Mouse (Mus musculus): ENCODE data around the gene Dclre1b. TPM values are rescaled to one million over a fixed set of nuclear protein-coding genes. Genes with fewer than 3 reads are reported as not detected.
"Not testable (repeated sequence)": the region's sequence is repeated elsewhere in the genome, so short reads cannot be mapped to it uniquely, and the experiment has no call there.

Dclre1b gene
- polyA plus RNA-seq, 1 experiment from 2014 or later, result 25.6 TPM

- Histone ChIP-seq H3K9me3 (no peaks in the 10 kb centered on the region), H3K4me3 (no peak overlapping the region), H3K27ac (replicated peaks) (no peak overlapping the region), H3K4me1 (no peaks in the 10 kb centered on the region), H3K9ac (replicated peaks) (no peak overlapping the region), H3K27me3 (no peaks in the 10 kb centered on the region), H3K36me3 (peaks cover 35% of the 10 kb centered on the region), H3K4me2 (replicated peaks) (no peak overlapping the region)
- no peak for ATAC-seq (ENCODE audit: low FRiP score, low read depth)
- WGBS, result 82% methylated on average over 10 of the region's 10 CpGs
Measured at GRCm38 (mm10) chr3:103801631-103802531, 7.4 kb downstream of the Dclre1b start.

GRCm38 (mm10) chr3:103799507-103799906 is 9.7 kb downstream of the Dclre1b start:
- Histone ChIP-seq H3K9ac (replicated peaks) (no peak overlapping the region), H3K9me3 (no peaks in the 10 kb centered on the region), H3K27me3 (no peaks in the 10 kb centered on the region), H3K4me3 (no peak overlapping the region), H3K27ac (replicated peaks) (no peak overlapping the region), H3K4me1 (no peaks in the 10 kb centered on the region), H3K36me3 (peaks cover 22% of the 10 kb centered on the region), H3K4me2 (replicated peaks) (no peak overlapping the region)
- no peak for ATAC-seq (ENCODE audit: low FRiP score, low read depth)
- 87% methylated on average over 2 of the region's 2 CpGs for WGBS

- Histone ChIP-seq H3K27ac (replicated peaks) (no peak overlapping the region), H3K9ac (replicated peaks) (no peak overlapping the region), H3K4me1 (0 out of 2 replicates have a peak, but pooled peaks cover 3% of the 10 kb centered on the region), H3K9me3 (no peaks in the 10 kb centered on the region), H3K4me3 (no peak overlapping the region), H3K4me2 (replicated peaks) (no peak overlapping the region), H3K27me3 (no peaks in the 10 kb centered on the region), H3K36me3 (no peaks in the 10 kb centered on the region)
- 69% methylated on average over 2 of the region's 2 CpGs for WGBS
- ATAC-seq (ENCODE audit: low FRiP score, low read depth), result no peak
Measured at GRCm38 (mm10) chr3:103796389-103796788, 12.9 kb downstream of the Dclre1b start.

GRCm38 (mm10) chr3:103792566-103792965 is 16.7 kb downstream of the Dclre1b start:
- H3K27me3 ChIP-seq, result no peaks in the 10 kb centered on the region
- H3K4me1 ChIP-seq, result peaks cover 19% of the 10 kb centered on the region
- 83% methylated on average over 1 of the region's 1 CpGs for WGBS
- no peak overlapping the region for H3K4me3 ChIP-seq
- no peaks in the 10 kb centered on the region for H3K9me3 ChIP-seq
- ATAC-seq (ENCODE audit: low FRiP score, low read depth), result no peak
- H3K27ac ChIP-seq (replicated peaks), result no peak overlapping the region
- no peak overlapping the region for H3K4me2 ChIP-seq (replicated peaks)
- H3K36me3 ChIP-seq, result no peaks in the 10 kb centered on the region
- no peak overlapping the region for H3K9ac ChIP-seq (replicated peaks)

GRCm38 (mm10) chr3:103792111-103792406 is 17.2 kb downstream of the Dclre1b start:
- not testable (repeated sequence) for H3K27ac ChIP-seq (replicated peaks); H3K4me3 ChIP-seq

GRCm38 (mm10) chr3:103791230-103792110 is 17.8 kb downstream of the Dclre1b start, which contains the start of gene Hipk1:
TSS of gene Hipk1 (minus strand) at chr3:103791563.
- Histone ChIP-seq H3K9me3 (no peaks in the 10 kb centered on the region), H3K9ac (replicated peaks) (peak within 1 kb of the TSS; percentile 96), H3K4me2 (replicated peaks) (peak within 1 kb of the TSS; percentile 88), H3K4me1 (peaks cover 19% of the 10 kb centered on the region), H3K36me3 (no peaks in the 10 kb centered on the region), H3K4me3 (peak within 1 kb of the TSS; percentile 97), H3K27me3 (no peaks in the 10 kb centered on the region), H3K27ac (replicated peaks) (peak within 1 kb of the TSS; percentile 87)
- ATAC-seq (ENCODE audit: low FRiP score, low read depth), result peak; percentile 96
- WGBS, result 9% methylated on average over 49 of the region's 49 CpGs

More at GRCm38 (mm10) chr3:103792111-103792406, 17.2 kb downstream of the Dclre1b start:
- H3K9me3 ChIP-seq; H3K9ac ChIP-seq (replicated peaks); ATAC-seq (ENCODE audit: low FRiP score, low read depth); H3K27me3 ChIP-seq; H3K36me3 ChIP-seq: not testable (repeated sequence)
- H3K4me1 ChIP-seq, result peaks cover 19% of the 10 kb centered on the region
- H3K4me2 ChIP-seq (replicated peaks), result peak overlapping the region; percentile 88; the same call in 1 of the 2 replicates
- 82% methylated on average over 5 of the region's 5 CpGs for WGBS

- peak overlapping the region; percentile 97 for H3K4me3 ChIP-seq
- H3K9me3 ChIP-seq, result no peaks in the 10 kb centered on the region
- peak overlapping the region; percentile 96 for H3K9ac ChIP-seq (replicated peaks)
- peak overlapping the region; percentile 88 for H3K4me2 ChIP-seq (replicated peaks)
- peaks cover 19% of the 10 kb centered on the region for H3K4me1 ChIP-seq
- H3K27ac ChIP-seq (replicated peaks), result peak overlapping the region; percentile 87
- no peaks in the 10 kb centered on the region for H3K27me3 ChIP-seq
- no peaks in the 10 kb centered on the region for H3K36me3 ChIP-seq
- peak; percentile 88 for ATAC-seq (ENCODE audit: low FRiP score, low read depth)
- WGBS, result under 1% methylated on average over 42 of the region's 61 CpGs
Measured at GRCm38 (mm10) chr3:103790346-103791145, 18.7 kb downstream of the Dclre1b start.

GRCm38 (mm10) chr3:103789891-103790345 is 19.3 kb downstream of the Dclre1b start:
- WGBS, result 2% methylated on average over 14 of the region's 14 CpGs
- Histone ChIP-seq H3K27me3 (no peaks in the 10 kb centered on the region), H3K9ac (replicated peaks) (peak overlapping the region; percentile 96), H3K4me3 (peak overlapping the region; percentile 97), H3K4me1 (peaks cover 19% of the 10 kb centered on the region), H3K27ac (replicated peaks) (peak overlapping the region; percentile 87), H3K36me3 (no peaks in the 10 kb centered on the region), H3K4me2 (replicated peaks) (peak overlapping the region; percentile 88), H3K9me3 (no peaks in the 10 kb centered on the region)
- ATAC-seq (ENCODE audit: low FRiP score, low read depth), result no peak

GRCm38 (mm10) chr3:103789096-103789495 is 20.1 kb downstream of the Dclre1b start:
- ATAC-seq (ENCODE audit: low FRiP score, low read depth), result no peak
- no peaks in the 10 kb centered on the region for H3K36me3 ChIP-seq
- no peaks in the 10 kb centered on the region for H3K27me3 ChIP-seq
- H3K27ac ChIP-seq (replicated peaks), result no peak overlapping the region
- 86% methylated on average over 7 of the region's 7 CpGs for WGBS
- H3K9ac ChIP-seq (replicated peaks), result no peak overlapping the region
- H3K4me2 ChIP-seq (replicated peaks), result peak overlapping the region; percentile 88
- no peaks in the 10 kb centered on the region for H3K9me3 ChIP-seq
- H3K4me3 ChIP-seq, result no peak overlapping the region
- peaks cover 19% of the 10 kb centered on the region for H3K4me1 ChIP-seq

GRCm38 (mm10) chr3:103787225-103787624 is 22.0 kb downstream of the Dclre1b start:
- Histone ChIP-seq H3K9me3 (no peaks in the 10 kb centered on the region), H3K4me2 (replicated peaks) (no peak overlapping the region), H3K36me3 (no peaks in the 10 kb centered on the region), H3K4me1 (peaks cover 19% of the 10 kb centered on the region), H3K27me3 (no peaks in the 10 kb centered on the region), H3K27ac (replicated peaks) (no peak overlapping the region), H3K4me3 (no peak overlapping the region), H3K9ac (replicated peaks) (no peak overlapping the region)
- no peak for ATAC-seq (ENCODE audit: low FRiP score, low read depth)
- WGBS, result 68% methylated on average over 7 of the region's 7 CpGs

GRCm38 (mm10) chr3:103782844-103783609 is 26.2 kb downstream of the Dclre1b start:
- H3K4me3 ChIP-seq, result no peak overlapping the region
- no peak overlapping the region for H3K9ac ChIP-seq (replicated peaks)
- 94% methylated on average over 4 of the region's 4 CpGs for WGBS
- H3K9me3 ChIP-seq, result no peaks in the 10 kb centered on the region
- no peaks in the 10 kb centered on the region for H3K27me3 ChIP-seq
- H3K4me2 ChIP-seq (replicated peaks), result no peak overlapping the region
- 0 out of 2 replicates have a peak, but pooled peaks cover 2% of the 10 kb centered on the region for H3K4me1 ChIP-seq
- no peak for ATAC-seq (ENCODE audit: low FRiP score, low read depth)
- no peaks in the 10 kb centered on the region for H3K36me3 ChIP-seq
- no peak overlapping the region for H3K27ac ChIP-seq (replicated peaks)

All from midbrain, embryonic 12.5 days (tissue).